Mouse (Mus musculus) left cerebral cortex, postnatal 14 days (tissue): ENCODE measurements around the gene Isoc2b. TPM values are rescaled to one million over a fixed set of nuclear protein-coding genes. Genes with fewer than 3 reads are reported as not detected.
A peak's percentile ranks its signal among the peaks of the same experiment; 100 is the strongest.
"Not testable (repeated sequence)": the region's sequence is repeated elsewhere in the genome, so short reads cannot be mapped to it uniquely, and the experiment has no call there.

Experiments used
- DNase-seq, 2 experiments: peaks; one replicate each; pipeline ENCODE4 v3.0.0; 2021 to 2022; ENCODE audit warnings: low spot score in 2 of 2, mixed read lengths in 1 of 2
- intact Hi-C: fragments of 180-260 bp; cut with DNase I; formaldehyde crosslinking; loops from one replicate; pipeline ENCODE4 v1.15.1; 2025
- long read RNA-seq, 2 experiments: library from polyadenylated mRNA; stranded (forward); transcript quantifications; one replicate each; pipeline ENCODE4 v2.0.0; 2021
- total RNA-seq, 2 experiments: library from RNA; stranded (reverse); gene quantifications; 2 replicates each; pipeline ENCODE4 v1.2.3; 2021

Gene Isoc2b
- total RNA-seq = 1 to 10 TPM; 4.6 to 5.0 TPM
- long read RNA-seq, experiment 1, partial matches to known transcripts = 0 of 1 reads
- long read RNA-seq, experiment 1, other reads (novel, unspliced or antisense) = 0 of 1 reads
- long read RNA-seq, experiment 2 = 0 reads

GRCm38 (mm10) chr7:4870133-4870532 is at the start of gene Isoc2b:
Gene Isoc2b (minus strand): TSS chr7:4870258.
- DNase-seq = no peak
- intact Hi-C loops = no loop called here

GRCm38 (mm10) chr7:4919096-4919495 is 49.0 kb upstream of the Isoc2b start:
- no peak for DNase-seq
- intact Hi-C loops = no loop called here

- intact Hi-C loops = no loop called here
- no peak for DNase-seq
Observed at GRCm38 (mm10) chr7:4918681-4919080, 48.6 kb upstream of the Isoc2b start.

GRCm38 (mm10) chr7:4917494-4917893 is 47.4 kb upstream of the Isoc2b start:
- DNase-seq = no peak
- intact Hi-C loops = no loop called here

- intact Hi-C loops = no loop called here
- peak in 1 of 2 experiments; percentile 47 for DNase-seq
Observed at GRCm38 (mm10) chr7:4915669-4916416, 45.8 kb upstream of the Isoc2b start.

- peak; percentile 94 to 95 for DNase-seq
- intact Hi-C loops = no loop called here
Observed at GRCm38 (mm10) chr7:4915007-4915665, 45.1 kb upstream of the Isoc2b start, which contains the start of gene Zfp628. Gene Zfp628 (plus strand): TSS chr7:4915217.

- DNase-seq = no peak
- intact Hi-C loops = no loop called here
Observed at GRCm38 (mm10) chr7:4912248-4912647, 42.2 kb upstream of the Isoc2b start.

GRCm38 (mm10) chr7:4911561-4911960 is 41.5 kb upstream of the Isoc2b start:
- intact Hi-C loops = no loop called here
- peak; percentile 71 to 76 for DNase-seq

GRCm38 (mm10) chr7:4906466-4906950 is 36.5 kb upstream of the Isoc2b start, which contains the start of gene Gm36210:
Gene Gm36210 (minus strand): TSS chr7:4906516.
- DNase-seq = no peak
- intact Hi-C loops = no loop called here

GRCm38 (mm10) chr7:4902404-4902803 is 32.3 kb upstream of the Isoc2b start:
- intact Hi-C loops = no loop called here
- DNase-seq = no peak

- no peak for DNase-seq
- intact Hi-C loops = no loop called here
Observed at GRCm38 (mm10) chr7:4901171-4901570, 31.1 kb upstream of the Isoc2b start.

GRCm38 (mm10) chr7:4900523-4900851 is 30.4 kb upstream of the Isoc2b start:
- intact Hi-C loops = no loop called here
- no peak for DNase-seq

- intact Hi-C loops = no loop called here
- DNase-seq = no peak
Observed at GRCm38 (mm10) chr7:4899649-4900522, 29.8 kb upstream of the Isoc2b start.

GRCm38 (mm10) chr7:4898851-4899648 is 29.0 kb upstream of the Isoc2b start:
- DNase-seq = no peak
- intact Hi-C loops = no loop called here

GRCm38 (mm10) chr7:4895186-4895585 is 25.1 kb upstream of the Isoc2b start:
- intact Hi-C loops = no loop called here

GRCm38 (mm10) chr7:4886680-4887079 is 16.6 kb upstream of the Isoc2b start:
- intact Hi-C loops = no loop called here
- DNase-seq = no peak

More at GRCm38 (mm10) chr7:4895186-4895585, 25.1 kb upstream of the Isoc2b start:
- no peak for DNase-seq

- intact Hi-C loops, DNase-seq: not testable (repeated sequence)
Observed at GRCm38 (mm10) chr7:4879036-4879435, 9.0 kb upstream of the Isoc2b start.

- DNase-seq = no peak
- intact Hi-C loops = no loop called here
Observed at GRCm38 (mm10) chr7:4878186-4878585, 8.1 kb upstream of the Isoc2b start.

- intact Hi-C loops = no loop called here
- no peak for DNase-seq
Observed at GRCm38 (mm10) chr7:4877226-4877625, 7.2 kb upstream of the Isoc2b start.
